Mouse (Mus musculus): Measurements from ENCODE around the gene Parp9.

- no peak for TF ChIP-seq ZNF384 (IDR thresholded peaks at IDR 0.05; ENCODE audit: low read depth, low read length)
- TF ChIP-seq HCFC1 (IDR thresholded peaks at IDR 0.05; ENCODE audit: borderline replicate concordance, insufficient read depth, low read length) = no peak
- TF ChIP-seq ZC3H11A (IDR thresholded peaks at IDR 0.05; ENCODE audit: borderline replicate concordance, low read depth, low read length) = no peak
Observed at GRCm38 (mm10) chr16:35982506-35982901, 44.2 kb downstream of the Parp9 start.
